ENCODE assay signal across 29 mouse cellular contexts in the genomic region with DNA sequence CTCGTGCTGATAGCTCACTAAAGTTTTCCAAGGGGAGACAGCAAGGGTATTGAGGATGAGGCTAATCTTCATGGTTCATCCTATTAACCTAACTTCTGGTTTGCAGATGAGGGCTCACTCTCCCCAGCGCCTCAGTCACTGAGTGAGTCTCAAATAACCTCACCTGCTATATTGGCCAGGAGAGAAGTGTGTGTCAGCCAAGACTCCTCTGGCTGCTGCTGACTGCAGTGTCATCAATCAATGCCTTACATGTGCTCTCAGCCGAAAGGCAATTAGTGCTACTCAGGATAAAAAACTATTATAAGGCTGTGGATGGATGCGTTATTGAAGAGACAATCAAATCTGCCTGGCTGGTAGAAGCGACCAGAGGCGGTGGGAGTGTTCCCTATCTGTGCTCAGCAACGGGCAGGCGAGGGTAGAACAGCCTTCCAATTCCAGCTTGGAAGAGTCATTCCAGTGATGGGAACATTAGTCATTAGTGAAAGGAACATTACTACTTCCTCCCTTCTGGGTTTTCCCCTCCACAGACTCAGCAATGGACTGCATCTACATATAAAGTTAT.
A peak's percentile ranks its signal among the peaks of the same experiment; 100 is the strongest.
DNase-seq lines count a peak whose midpoint lies in the region; ATAC-seq and TF ChIP-seq lines count a peak whose summit lies in the region.
"Had no signal": no experiment of that assay in that cellular context is flagged by ENCODE, and none has a peak within 500 bp of the region (broad histone marks: within the 10 kb centered on the region; RNA-seq: fewer than 3 reads in every experiment).

No protein-coding gene starts in this region.

- ATAC-seq in hindbrain, embryonic 12.5 days (ENCODE audit: low FRiP score), result peak; percentile 69
- ATAC-seq in hindbrain, postnatal 0 days, result no peak
- ATAC-seq: forebrain, postnatal 0 days; intestine, embryonic 16.5 days; midbrain, embryonic 13.5 days; Patski had no signal

- no peaks in the 10 kb centered on the region for H3K4me1 ChIP-seq in hindbrain, embryonic 12.5 days
- H3K4me1 ChIP-seq in hindbrain, postnatal 0 days (ENCODE audit: insufficient read depth, low read length), result no peaks in the 10 kb centered on the region
- H3K4me1 ChIP-seq: embryonic facial prominence, embryonic 10.5 days; embryonic facial prominence, embryonic 15.5 days; forebrain, embryonic 10.5 days; midbrain, embryonic 13.5 days had no signal

- DNase-seq in layer of hippocampus, adult 18-20 months (ENCODE audit: low spot score in 2 of 2), result peak; percentile 4 to 21
- no peak for DNase-seq in layer of hippocampus, adult 9-11 months
- DNase-seq in NIH3T3 (ENCODE audit: low read depth), result peak; percentile 11
- DNase-seq in hindbrain, postnatal 0 days (ENCODE audit: low spot score), result peak; percentile 5
- DNase-seq in MN1 (ENCODE audit: low spot score), result no peak
- no peak for DNase-seq in urinary bladder, postnatal 10 days (ENCODE audit: low spot score)
- no peak for DNase-seq in embryo, embryonic 10 days (ENCODE audit: low spot score)
- DNase-seq: adrenal gland, postnatal 25 days; B cell, adult 2 months; cerebellum, adult 2 months; cerebellum, postnatal 14 days; forebrain, postnatal 0 days; heart, postnatal 14 days; kidney, adult 9 months; kidney, postnatal 10 days; left cerebral cortex, postnatal 4 days; lung, adult 2 months; lung, postnatal 10 days; thymus, postnatal 4 days had no signal

- H3K4me3 ChIP-seq in hindbrain, embryonic 12.5 days, result no peak overlapping the region
- no peak overlapping the region for H3K4me3 ChIP-seq in hindbrain, postnatal 0 days (ENCODE audit: low read length)
- H3K4me3 ChIP-seq: embryonic facial prominence, embryonic 10.5 days; embryonic facial prominence, embryonic 15.5 days; forebrain, embryonic 10.5 days; layer of hippocampus, adult 2 months; midbrain, embryonic 13.5 days had no signal

- no peak overlapping the region for H3K9ac ChIP-seq in hindbrain, embryonic 12.5 days
- H3K9ac ChIP-seq in hindbrain, postnatal 0 days (replicated peaks; ENCODE audit: low read length), result no peak overlapping the region
- H3K9ac ChIP-seq: embryonic facial prominence, embryonic 15.5 days; forebrain, postnatal 0 days; liver, embryonic 14.5 days; midbrain, embryonic 13.5 days had no signal

- no peak overlapping the region for H3K4me2 ChIP-seq in hindbrain, embryonic 12.5 days (replicated peaks)
- H3K4me2 ChIP-seq in hindbrain, postnatal 0 days (ENCODE audit: low read depth, low read length), result no peak overlapping the region
- H3K4me2 ChIP-seq: embryonic facial prominence, embryonic 15.5 days; midbrain, embryonic 13.5 days had no signal

- H3K27ac ChIP-seq in hindbrain, embryonic 12.5 days, result no peak overlapping the region
- no peak overlapping the region for H3K27ac ChIP-seq in hindbrain, postnatal 0 days
- H3K27ac ChIP-seq: embryonic facial prominence, embryonic 10.5 days; embryonic facial prominence, embryonic 15.5 days; forebrain, embryonic 10.5 days; layer of hippocampus, adult 2 months; liver, embryonic 14.5 days; macrophage; midbrain, embryonic 13.5 days had no signal

- 63% methylated on average over 8 of the region's 8 CpGs for WGBS in hindbrain, embryonic 12.5 days
- 62% methylated on average over 8 of the region's 8 CpGs for WGBS in hindbrain, postnatal 0 days

- no peaks in the 10 kb centered on the region for H3K9me3 ChIP-seq in hindbrain, embryonic 12.5 days (replicated peaks)
- no peaks in the 10 kb centered on the region for H3K9me3 ChIP-seq in hindbrain, postnatal 0 days (ENCODE audit: low read length)
- H3K9me3 ChIP-seq: embryonic facial prominence, embryonic 10.5 days; embryonic facial prominence, embryonic 15.5 days; forebrain, embryonic 10.5 days; midbrain, embryonic 13.5 days had no signal

- H3K27me3 ChIP-seq in hindbrain, embryonic 12.5 days, result peaks cover 9% of the 10 kb centered on the region
- no peaks in the 10 kb centered on the region for H3K27me3 ChIP-seq in hindbrain, postnatal 0 days (ENCODE audit: insufficient read depth, low read length)
- H3K27me3 ChIP-seq: Patski had no signal

- H3K36me3 ChIP-seq in hindbrain, embryonic 12.5 days, result no peaks in the 10 kb centered on the region
- no peaks in the 10 kb centered on the region for H3K36me3 ChIP-seq in hindbrain, postnatal 0 days (ENCODE audit: insufficient read depth, low read length)
- H3K36me3 ChIP-seq: embryonic facial prominence, embryonic 10.5 days; embryonic facial prominence, embryonic 15.5 days; forebrain, embryonic 10.5 days; midbrain, embryonic 13.5 days had no signal

- TF ChIP-seq CTCF in hindbrain, postnatal 0 days (IDR thresholded peaks at IDR 0.05; ENCODE audit: low read depth), result no peak

Comparison
In these comparisons a context has a peak if more than half of its experiments do, and no peak if none do; other contexts are left out.
1. DNase-seq: peak in layer of hippocampus, adult 18-20 months (2 of 2), NIH3T3 (single experiment) and hindbrain, postnatal 0 days (single experiment); none in layer of hippocampus, adult 9-11 months (single experiment), MN1 (single experiment), urinary bladder, postnatal 10 days (single experiment) and embryo, embryonic 10 days (single experiment).